Mouse (Mus musculus) kidney, postnatal 25 days (tissue): Measurements from ENCODE around the gene Btbd35f1.
"Not testable (repeated sequence)": the region's sequence is repeated elsewhere in the genome, so short reads cannot be mapped to it uniquely, and the experiment has no call there.

ENCODE experiments used
- DNase-seq, 2 experiments: peaks; one replicate each; pipeline ENCODE4 v3.0.0; 2021; ENCODE audit warnings: mixed read lengths in 2 of 2

The Btbd35f1 gene

GRCm38 (mm10) chrX:32559755-32560154, at the start of gene Btbd35f1:
TSS of gene Btbd35f1 (plus strand) at chrX:32560055.
- DNase-seq = not testable (repeated sequence)

DNA sequence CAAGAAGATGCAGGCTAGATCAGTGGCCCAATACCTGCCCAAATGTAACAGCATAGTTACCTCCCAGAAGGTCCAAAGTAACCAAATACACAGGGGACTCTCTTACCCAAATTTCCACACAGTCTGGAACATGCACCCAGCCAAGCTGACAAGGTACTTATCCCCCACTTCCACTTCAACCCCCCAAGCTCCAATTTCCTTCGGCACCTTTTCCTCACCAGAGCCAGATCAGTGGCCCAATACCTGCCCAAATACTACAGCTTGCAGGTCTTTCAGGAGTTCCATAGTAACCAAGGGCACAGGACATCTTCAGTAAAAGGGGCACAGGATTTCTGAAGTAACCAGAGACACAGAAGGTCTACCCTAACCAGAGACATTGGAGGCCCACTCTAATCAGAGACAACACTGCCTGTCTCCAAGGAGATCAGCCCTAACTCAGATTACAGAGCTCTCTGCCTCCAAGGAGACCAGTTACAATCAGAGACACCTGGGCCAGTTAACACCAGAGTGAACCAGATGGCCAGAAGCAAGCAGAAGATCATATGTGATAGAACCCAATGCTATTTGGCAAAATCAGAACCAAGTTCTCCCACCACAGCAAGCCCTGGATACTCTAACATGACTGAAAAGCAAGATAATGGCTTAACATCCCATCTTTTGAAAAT, 31.2 kb downstream of the Btbd35f1 start:
- DNase-seq = peak in 1 of 2 experiments; percentile 38

GRCm38 (mm10) chrX:32601008-32601407, 41.2 kb downstream of the Btbd35f1 start:
- DNase-seq = peak in 1 of 2 experiments; percentile 34

DNA sequence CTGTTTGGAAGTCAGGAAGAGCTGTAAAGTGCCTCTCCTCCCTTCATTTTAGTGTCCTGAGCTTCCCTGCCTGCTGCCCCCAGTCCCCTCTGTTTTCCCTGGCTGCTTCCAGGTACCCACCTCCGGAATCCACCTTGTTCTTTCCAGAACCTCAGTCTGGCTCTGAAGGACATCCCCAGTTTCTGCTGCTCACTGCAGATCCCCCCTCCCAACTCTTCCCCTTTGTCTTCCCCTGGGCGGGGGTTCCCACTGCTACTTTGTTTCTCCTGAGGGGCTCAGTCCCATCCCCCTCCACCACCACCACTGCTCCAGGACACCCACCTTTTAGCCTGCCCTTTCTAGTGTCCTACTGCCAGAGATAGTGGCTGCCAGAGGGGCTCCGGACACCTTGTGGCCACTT, 41.6 kb downstream of the Btbd35f1 start:
- peak in 1 of 2 experiments; percentile 26 for DNase-seq
